Mouse (Mus musculus) lung, postnatal 14 days (tissue): ENCODE measurements around the gene Igll1.
"Not testable (repeated sequence)": the region's sequence is repeated elsewhere in the genome, so short reads cannot be mapped to it uniquely, and the experiment has no call there.

Experiments used
- DNase-seq: peaks from one replicate; pipeline ENCODE4 v3.0.0; 2021

Igll1 gene

DNA sequence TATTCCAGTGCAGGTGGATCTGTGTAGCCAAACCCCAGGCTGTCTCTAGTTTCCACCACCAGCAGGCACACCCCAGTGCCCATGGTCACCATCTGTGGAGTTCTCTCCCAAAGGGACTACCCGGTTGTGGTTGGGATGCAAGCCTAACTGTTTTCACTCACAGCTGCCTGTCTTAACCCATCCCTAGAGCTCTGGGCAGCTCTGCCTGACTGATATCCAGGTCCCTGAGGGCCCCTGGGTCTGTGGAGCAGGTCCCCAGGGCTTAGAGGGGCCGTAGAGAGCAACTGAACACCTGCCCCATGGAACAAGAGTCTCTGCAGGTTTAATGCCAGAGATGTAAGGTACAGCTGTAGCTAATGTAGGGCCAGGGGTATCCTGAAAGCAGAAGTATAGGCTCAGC, at the start of gene Igll1:
Gene Igll1, minus strand, starts transcription at position 8 of the 400 bp plus-strand sequence.
- DNase-seq, result no peak

DNA sequence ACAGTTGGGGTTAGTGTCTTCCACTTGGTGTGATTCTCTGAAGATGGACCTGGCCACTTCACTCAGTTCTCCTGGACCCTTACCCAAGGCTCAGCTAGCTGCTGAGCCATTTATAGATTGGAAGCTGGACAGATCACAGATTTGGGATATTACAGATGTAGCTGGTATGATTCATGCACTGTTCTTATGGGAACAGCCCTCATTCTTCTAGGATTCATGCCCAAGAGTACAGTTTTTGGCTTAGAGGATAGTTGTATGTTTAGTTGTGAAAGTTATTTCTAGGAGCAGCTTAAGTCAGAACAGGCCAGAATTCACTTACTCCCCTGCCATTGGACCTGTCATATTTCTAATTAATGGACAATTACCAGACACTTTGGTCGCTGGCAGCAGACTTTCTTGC, 49.7 kb upstream of the Igll1 start:
- no peak for DNase-seq

DNA sequence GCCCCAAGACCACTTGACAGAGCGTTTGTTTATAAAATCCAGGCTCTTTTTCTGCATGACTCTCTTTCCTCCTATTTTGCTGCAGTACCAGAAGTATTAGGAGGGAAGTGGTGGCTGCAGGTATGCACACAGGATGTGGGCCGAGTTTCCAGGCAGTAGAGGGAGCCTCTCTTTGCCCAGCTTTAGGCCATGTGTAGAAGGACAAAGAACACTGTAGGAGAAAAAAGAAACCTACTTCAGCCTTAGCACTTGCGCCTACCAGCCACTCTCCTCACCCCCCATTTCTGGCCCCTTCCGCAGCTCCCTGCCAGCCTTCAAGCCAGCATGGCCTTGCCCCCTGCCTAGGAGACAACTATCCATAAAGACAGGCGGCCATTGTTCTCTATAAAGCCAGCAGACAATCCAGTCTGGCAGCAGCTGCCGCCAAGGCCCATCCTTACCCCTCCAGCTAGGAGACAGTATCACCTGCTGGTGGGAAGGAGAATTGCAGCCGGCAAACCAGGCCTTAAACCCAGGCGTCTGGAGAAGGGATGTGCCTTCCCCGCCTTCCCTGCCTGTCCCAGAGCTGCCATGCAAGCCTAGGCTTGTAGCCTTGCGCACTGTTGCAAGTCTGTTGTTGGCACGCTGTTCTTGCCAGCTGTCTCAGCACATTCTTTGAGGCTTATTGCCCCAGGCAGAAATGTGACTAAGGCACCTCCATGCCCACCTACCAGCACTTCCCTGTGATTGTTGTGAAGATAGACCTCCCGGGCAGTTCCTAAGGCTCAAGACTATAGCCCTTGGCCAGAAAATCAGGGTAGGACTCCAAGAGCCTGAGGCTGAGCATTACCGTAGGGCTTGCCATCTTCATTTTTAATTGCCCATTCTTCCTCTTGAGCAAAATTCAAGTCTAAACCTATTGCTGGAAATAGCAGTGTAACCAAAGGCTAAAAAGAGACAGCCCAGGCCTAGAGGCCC, 48.1 kb upstream of the Igll1 start:
- DNase-seq, result peak; percentile 85

DNA sequence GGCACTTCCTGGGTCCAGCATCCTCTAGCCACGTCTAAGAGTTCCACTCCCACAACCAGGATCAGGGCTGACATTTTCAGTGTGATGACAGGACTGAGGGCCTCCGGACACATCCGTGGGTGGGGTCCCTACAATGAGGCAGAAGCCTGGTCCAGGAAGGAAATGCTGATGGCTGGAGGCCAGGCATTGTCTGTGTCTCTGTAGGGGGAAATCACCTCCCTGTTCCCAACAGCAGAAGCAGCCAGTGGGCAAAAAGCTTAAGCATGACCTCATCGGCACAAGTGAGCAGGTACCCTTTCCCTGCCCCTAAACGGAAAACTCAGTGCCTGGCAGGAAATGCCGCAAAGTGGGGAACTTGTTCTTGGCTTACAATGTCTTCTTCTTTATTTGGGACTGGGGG, 44.0 kb upstream of the Igll1 start:
- peak; percentile 86 for DNase-seq

DNA sequence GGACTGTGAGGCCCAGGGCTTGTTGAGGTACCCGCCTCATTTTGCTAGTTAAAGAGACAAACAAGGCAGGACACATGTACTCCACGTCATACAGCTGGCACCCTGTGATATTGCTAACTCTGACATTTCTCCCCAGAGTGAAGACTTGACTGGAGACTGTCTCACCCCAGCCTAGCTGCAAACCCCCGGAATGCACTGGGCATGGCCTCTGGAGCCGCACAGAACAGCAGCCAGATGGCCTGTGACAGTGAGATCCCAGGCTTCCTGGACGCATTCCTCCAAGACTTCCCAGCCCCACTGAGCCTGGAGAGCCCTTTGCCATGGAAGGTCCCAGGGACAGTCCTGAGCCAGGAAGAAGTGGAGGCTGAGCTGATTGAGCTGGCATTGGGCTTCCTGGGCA, 39.4 kb upstream of the Igll1 start:
- DNase-seq, result peak; percentile 19

DNA sequence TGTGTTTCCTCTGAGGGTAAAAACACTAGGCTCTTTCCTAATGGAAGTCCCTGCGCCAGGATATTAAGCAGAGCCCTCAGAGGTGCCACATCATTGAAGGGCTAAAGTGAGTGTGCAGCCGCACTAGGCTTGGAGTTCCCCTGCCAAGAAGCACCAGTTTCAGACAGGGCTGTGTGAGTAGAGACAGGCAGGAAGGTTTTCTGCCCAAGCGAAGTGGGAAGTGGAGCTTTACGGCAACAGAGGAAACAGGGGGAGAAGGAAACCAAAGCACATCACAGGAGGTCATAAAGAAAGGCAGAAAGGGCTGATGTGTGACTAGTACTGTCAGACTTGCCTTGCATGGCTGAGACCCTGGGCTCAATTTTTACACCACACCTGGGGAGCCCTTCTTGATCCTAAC, 38.5 kb upstream of the Igll1 start:
- no peak for DNase-seq

DNA sequence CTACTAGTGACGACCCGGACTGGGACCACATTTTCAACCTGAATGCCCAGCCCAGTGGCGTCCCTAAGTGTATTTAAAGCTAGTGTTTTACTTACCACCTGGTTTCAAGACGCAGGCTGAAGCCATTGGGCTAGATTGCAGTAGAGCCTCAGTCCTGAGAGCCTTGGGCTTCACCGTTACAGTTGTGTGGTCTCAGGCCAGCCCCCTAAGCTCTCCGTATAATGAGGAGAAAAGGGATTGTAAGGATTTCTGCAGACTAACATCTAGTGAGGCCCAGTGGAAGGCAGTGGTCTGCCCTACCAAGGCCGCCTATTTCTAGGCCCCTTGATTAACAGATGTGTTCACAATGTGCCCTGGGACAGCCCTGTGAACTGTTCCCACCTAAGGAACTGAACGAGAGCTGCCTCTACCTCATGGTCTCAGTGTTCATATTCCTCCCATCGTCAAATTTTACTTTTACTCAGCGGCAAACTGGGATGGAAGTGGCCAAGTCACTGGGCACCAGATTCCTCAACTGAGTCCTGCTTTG, 33.3 kb upstream of the Igll1 start:
- DNase-seq, result peak; percentile 8

DNA sequence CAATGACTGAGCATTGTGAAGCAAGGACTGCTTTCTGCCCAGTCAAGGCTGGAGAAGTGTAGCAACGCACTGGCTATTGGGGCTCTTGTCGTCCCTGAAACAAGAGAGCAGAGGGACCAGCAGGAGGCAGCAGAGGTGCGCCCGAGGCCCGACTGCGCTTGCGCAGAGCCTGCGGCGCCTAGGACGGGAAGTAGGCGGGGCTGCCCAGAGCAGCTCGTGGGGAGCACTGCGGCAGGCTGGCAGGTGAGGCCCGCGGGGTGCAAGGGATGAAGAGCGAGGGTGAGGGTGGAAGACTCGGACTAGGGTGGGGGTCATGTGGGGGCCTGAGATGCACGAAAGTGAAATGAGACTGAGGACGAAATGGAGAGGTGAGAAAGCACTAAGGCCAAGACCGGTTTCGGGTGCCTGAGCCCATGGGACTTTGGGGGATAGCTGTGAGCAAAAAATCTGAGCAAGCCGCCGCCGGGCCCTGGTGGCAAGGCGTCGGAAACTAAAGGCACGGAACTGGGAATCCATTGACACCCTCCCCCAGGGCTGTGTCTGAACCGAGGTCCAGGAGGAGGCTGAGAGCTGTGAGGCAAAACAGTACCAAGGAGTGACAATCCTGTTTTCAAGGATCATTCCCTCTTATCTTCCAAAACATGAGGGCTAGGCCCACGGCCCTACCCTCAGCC, 32.7 kb upstream of the Igll1 start, which contains the start of gene Ppm1f:
Gene Ppm1f, plus strand, starts transcription at position 88 of the 674 bp plus-strand sequence.
- peak; percentile 97 for DNase-seq

DNA sequence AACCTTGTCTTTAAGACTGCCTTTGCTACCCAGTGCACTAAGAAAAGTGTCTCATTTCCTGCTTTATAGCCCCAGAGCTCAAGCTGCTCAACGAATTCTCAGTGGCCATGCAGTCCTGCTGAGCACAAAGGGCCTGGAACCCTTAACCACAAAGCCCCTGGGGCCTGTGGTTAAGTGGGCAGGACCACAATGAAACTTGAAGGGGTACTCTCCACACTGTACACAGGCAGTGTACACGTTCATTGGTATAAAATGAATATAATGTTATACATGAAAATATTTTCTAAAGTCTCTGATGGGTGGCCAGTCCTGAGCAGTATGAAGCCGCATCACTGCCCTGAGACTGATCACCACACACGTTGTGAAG, 32.2 kb upstream of the Igll1 start:
- no peak for DNase-seq

DNA sequence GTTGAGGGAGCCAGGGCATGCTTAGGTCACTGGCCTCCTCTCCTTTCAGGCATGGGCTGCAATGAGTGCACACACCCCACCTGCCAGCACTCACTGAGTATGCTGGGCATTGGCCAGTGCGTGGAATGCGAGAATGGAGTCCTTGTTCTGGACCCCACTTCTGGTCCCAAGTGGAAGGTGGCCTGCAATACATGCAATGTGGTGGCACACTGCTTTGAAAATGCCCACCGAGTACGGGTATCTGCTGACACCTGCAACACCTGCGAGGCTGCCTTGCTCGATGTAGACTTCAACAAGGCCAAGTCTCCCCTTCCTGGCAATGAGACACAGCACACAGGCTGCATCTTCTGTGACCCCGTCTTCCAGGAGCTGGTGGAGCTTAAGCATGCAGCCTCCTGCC, 28.6 kb upstream of the Igll1 start:
- DNase-seq, result no peak

DNA sequence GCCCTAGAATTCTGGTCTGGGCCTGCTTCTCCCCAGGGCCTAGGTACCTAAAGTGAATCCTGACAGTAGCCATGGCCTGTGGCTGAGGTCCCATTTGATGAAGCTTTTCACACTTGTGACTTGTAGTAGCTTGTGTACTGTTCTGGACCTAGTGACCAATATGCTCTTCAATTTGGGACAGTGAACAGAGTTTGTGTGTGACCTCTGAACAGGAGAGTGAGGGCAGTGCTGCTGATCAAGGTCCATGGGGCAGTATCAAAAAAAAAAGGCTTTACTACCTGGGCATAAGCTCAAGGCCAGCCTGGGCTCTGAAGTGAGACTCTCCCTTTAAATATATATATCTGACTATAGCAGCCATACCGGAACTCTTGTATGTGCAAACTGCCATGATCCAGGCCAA, 24.6 kb upstream of the Igll1 start:
- no peak for DNase-seq

DNA sequence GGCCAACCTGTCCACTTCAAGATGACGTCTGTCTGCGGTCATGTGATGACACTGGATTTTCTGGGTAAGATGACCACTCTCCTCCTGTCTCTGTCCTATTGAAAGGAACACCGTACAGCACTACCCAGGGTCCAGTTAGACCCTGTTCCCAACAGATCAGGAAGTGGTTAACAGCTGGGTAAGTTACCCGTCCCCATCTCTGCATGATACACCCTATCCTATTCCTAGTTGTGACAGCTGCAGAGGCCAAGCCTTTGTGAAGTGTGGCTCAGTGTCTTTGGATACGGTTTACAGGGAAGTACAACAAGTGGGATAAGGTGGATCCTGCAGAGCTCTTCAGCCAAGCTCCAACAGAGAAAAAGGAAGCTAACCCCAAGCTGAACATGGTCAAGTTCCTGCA, 15.2 kb upstream of the Igll1 start:
- no peak for DNase-seq

DNA sequence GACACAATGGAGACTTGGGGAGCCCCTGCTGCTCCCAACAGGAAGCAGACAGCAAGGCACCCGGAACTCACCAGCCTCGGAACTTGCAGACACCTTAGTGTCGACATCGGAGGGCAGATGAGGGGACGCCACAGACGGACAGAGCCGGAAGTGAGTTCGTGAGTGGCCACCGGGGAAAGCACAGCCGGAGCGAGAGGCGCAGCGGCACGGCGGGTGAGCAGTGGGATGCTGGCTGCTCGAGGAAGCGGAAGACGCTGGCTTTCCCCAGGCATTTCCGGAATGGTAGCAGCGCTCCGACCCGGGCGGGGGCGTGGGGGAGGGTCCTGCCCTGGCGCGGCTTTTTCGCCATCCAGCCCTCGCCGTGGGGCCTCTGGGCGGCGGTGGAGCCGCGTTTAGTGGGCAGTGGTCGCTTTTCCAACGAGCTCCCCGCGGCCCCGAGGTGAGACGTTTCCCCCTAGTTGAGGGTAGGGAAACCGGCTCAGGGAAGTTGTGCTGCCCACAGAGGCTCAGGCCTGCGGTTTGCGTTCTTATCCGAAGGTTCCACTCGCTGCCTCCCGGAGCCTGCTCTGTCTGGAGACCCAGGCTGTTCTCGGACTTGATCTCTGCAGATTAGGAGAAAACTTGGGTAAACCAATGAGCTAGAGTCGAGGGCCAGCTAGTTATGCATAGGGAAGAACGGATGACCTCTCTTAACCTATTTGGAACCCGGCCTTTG, 7.0 kb upstream of the Igll1 start, which contains the start of the genes Top3b and Vpreb1:
Gene Top3b, plus strand, starts transcription at position 120 of the 715 bp plus-strand sequence.
Gene Vpreb1, minus strand, starts transcription at position 227 of the 715 bp plus-strand sequence.
- DNase-seq, result peak; percentile 89

DNA sequence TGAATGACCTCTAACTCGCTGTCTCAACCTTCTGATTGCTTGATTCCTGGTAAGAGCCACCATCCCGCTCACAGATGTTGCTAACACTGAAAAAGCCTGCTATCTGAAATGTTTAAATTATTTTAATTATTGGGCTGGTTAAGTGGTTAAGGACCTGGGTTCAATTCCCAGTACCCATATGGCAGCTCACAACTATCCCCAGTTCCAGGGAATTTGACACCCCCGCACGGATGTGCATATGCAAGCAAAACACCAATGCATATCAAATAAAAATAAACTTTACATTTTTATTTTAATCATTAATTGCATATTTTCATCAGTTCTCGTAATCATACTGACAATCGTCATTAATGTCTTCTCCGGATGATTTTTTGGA, 6.4 kb upstream of the Igll1 start:
- DNase-seq, result no peak

DNA sequence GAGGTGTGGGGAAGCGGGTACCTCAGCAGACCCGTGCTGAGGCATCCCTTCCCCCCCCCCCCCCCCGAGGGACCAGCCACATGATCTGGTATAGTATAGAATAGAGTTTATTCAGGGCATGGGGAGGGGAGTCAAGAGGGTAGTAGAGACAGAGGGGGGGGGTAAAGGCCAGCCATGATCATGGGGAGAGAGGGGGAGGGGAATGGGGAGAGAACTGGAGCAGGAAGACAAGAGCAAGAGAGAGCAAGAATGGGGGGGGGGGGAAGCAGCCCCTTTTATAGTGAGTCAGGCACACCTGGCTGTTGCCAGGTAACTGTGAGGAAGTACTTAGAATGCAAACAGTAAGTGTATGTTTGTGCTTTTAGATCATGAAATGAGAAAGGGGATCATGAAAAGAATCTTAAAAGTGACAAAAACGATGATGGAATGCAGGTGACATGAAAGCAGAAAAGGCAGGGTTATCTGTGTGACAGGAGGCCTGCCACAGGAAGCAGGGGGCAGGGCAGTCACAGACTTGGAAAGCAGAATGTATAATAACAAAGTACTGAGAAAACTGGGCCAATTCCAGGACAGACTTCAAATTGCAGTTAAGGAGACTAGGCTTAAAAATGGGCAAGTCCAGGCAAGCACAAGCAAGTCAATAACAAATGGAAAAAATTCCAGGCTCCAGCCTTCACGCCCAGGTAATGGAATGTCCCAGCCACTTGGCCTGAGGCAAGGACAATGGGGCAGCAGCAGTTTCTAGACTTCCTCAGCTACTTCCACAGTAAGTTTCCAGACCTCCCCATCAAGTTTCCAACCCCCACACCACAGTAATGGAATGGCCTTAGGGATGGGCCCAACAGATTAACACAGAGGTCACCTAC, 2.1 kb upstream of the Igll1 start:
- peak; percentile 26 for DNase-seq

DNA sequence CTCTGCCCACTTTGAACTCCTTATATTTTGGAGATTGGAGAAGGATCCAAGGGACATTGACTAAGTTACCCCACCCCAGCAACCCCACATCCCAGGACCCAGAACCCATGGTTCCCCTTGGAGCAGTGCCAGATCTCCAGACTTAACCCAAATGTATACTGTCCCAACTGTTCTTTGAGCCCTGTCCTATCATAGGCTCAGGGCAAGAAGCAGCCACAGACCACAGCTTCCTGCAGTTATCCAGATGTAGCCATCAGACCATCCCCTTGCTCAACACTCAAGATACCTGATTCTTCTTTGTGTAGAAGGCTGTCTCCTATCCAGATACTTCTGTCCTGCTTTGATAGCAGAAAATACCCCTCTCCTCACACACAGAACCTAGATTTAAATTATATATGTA, 1.4 kb upstream of the Igll1 start:
- no peak for DNase-seq

DNA sequence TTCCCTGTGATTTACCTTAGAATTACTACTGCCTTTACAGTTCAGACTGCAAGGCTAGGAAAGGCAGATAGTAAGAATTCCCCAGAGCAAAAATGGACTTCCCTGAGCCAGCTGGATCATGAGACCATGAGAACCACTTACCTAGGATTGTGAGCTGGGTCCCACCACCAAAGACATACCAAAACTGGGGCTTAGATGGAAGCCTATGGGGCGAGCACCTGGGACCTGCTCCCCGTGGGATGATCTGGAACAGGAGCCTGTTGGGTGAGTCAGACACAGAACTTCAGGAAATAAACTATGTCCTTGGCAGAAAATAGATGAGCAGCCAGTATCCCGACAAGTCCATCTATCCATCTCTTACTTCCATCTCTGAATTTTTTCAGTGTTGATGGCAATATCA, 1.5 kb downstream of the Igll1 start:
- DNase-seq, result no peak

DNA sequence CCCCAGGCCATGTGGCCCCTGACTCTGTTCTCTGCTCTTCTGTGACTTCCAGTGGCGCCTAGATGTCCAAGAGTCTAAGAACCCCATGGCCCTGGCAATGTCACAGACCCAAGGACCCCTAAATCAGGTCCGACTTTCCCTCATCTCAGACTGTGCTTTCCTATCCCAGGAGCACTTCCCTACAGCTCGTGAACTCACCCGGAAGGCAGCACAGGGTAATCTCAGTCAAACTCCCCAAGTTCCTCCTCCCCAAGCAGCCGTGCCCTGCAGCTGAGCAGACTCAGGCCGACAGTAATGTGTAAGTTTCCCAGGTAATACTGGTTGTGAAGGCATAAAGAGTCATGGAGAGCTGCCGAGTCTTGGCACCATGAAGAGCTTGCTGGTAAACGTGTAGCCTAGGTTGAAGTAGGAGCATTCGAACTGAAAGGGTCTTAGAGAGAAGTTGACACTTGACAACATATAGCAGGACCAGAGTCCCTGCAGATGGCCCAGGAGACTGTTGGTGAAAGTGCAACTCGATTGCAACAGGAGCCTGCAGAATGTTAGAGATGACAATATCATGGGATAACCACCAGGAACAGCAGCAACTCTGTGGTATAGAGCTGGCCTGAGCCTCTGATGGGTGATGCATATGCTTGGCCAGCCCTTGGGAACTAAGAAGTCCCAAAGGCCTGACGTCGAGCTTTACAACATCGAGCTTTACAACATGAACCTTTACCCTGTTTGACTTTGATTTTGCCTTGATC, 6.9 kb downstream of the Igll1 start:
- DNase-seq, result no peak

DNA sequence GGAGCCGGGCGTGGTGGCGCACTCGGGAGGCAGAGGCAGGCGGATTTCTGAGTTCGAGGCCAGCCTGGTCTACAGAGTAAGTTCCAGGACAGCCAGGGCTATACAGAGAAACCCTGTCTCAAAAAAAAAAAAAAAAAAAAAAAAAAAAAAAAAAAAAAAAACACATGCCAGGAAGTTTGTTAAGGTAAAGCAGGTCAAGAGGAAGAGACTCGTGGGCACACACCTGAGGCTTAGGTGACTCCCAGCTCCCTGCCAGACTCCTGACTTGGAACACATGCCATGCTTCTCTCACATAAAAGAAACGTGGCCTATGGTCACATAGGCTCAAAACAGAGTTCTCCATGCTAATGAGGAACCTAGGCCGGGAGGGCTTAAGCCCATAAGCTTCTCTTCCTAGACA, 7.7 kb downstream of the Igll1 start:
- DNase-seq, result not testable (repeated sequence)

DNA sequence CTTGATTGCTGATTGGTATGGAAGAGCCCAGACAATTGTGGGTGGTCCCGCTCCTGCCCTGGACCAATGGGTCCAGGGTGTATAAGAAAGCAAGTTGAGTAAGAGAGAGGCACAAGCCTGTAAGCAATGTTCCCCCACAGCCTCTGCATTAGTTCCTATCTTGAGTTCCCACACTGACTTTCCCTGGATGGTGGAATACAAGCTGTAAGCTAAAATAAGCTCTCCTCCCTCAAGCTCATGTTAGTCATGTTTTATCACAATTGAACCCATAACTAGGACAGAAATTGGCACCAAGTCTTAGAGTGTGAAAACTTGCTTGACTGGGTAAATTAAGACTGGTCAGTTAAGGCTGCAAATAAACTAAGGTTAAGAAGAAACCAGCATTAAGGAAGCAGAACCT, 8.2 kb downstream of the Igll1 start:
- no peak for DNase-seq

DNA sequence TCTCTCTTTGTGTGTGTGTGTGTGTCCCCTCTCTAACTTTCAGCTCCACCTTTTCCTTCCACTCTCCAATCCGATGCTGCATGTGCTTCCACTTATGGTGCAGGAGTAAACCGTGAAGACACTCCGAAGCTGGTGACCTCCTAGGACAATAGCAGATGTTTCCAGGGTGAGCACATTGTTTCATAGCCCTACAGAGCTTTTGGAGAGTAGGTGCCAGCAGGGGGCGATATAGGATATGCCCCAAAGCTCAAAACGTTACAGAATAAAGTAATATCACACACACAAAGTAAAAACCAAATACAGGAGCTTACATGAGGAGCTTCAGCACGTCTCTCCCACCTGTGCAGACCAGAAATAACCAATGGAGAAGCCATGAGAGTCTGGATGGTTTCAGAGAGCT, 8.9 kb downstream of the Igll1 start:
- peak; percentile 79 for DNase-seq
